Mouse (Mus musculus) liver, embryonic 14.5 days (tissue): Measurements from ENCODE around the gene Ajm1. TPM values are rescaled to one million over a fixed set of nuclear protein-coding genes. Genes with fewer than 3 reads are reported as not detected.

Experiments
- ATAC-seq: fragments of 200-750 bp; cut with Nextera tagmentation; 2 replicates; pipeline ENCODE4 v1.8.0; 2017; ENCODE audit warnings: moderate number of reproducible peaks, mild to moderate bottlenecking, moderate library complexity; ENCODE audit not compliant: insufficient read depth
- DNase-seq, 3 experiments: peaks; one replicate each; pipeline ENCODE4 v3.0.0-alpha.2; 2012 to 2013; ENCODE audit warnings: low read depth in 3 of 3, low spot score in 3 of 3
- H3K27ac ChIP-seq: fragments of 300-500 bp; sonication (generic); 2 replicates; pipeline ENCODE4 v1.5.1; 2014; ENCODE audit warnings: moderate library complexity, mild to moderate bottlenecking, control low read depth, inconsistent platforms
- H3K27me3 ChIP-seq: fragments of 300-500 bp; sonication (generic); 2 replicates; pipeline ENCODE4 v1.6.1; 2014; ENCODE audit warnings: mild to moderate bottlenecking, low read length, moderate library complexity; ENCODE audit not compliant: control insufficient read depth, insufficient read depth
- H3K36me3 ChIP-seq: fragments of 300-500 bp; sonication (generic); replicated peaks from 2 replicates; pipeline ENCODE4 v1.6.1; 2014; ENCODE audit warnings: low read depth; ENCODE audit not compliant: control insufficient read depth, insufficient read depth
- H3K4me1 ChIP-seq, 2 experiments: fragments of 200-500 bp in 1 of 2; fragments of 300-500 bp in 1 of 2; sonication (generic) in 1 of 2; replicated peaks; 2 replicates each; pipeline ENCODE4 v1.6.1; 2012 to 2014; ENCODE audit warnings: antibody characterized with exemption in 1 of 2, inconsistent platforms in 1 of 2, low read length in 1 of 2; ENCODE audit not compliant: control insufficient read depth in 2 of 2, insufficient read depth in 2 of 2
- H3K4me2 ChIP-seq: fragments of 300-500 bp; sonication (generic); 2 replicates; pipeline ENCODE4 v1.6.1; 2014; ENCODE audit warnings: low read depth, mild to moderate bottlenecking, control low read depth, moderate library complexity
- H3K4me3 ChIP-seq, 2 experiments: fragments of 200-500 bp in 1 of 2; fragments of 300-500 bp in 1 of 2; sonication (generic) in 1 of 2; 2 replicates each; pipeline ENCODE4 v1.5.1; 2012 to 2014; ENCODE audit warnings: low read depth in 2 of 2, low read length in 2 of 2, mild to moderate bottlenecking in 2 of 2, control low read depth in 1 of 2, inconsistent platforms in 1 of 2, moderate library complexity in 1 of 2; ENCODE audit not compliant: insufficient read depth in 1 of 2
- H3K9ac ChIP-seq: fragments of 300-500 bp; sonication (generic); replicated peaks from 2 replicates; pipeline ENCODE4 v1.6.1; 2014; ENCODE audit warnings: mild to moderate bottlenecking, control low read depth, moderate library complexity
- H3K9me3 ChIP-seq: fragments of 300-500 bp; sonication (generic); 2 replicates; pipeline ENCODE4 v1.6.1; 2016; ENCODE audit warnings: low read length, mixed read lengths; ENCODE audit not compliant: control insufficient read depth
- CTCF ChIP-seq: IDR thresholded peaks from 2 replicates; pipeline ENCODE4 v1.5.1; 2016; ENCODE audit warnings: antibody characterized with exemption, low read depth, control low read depth
- EP300 ChIP-seq: IDR thresholded peaks from 2 replicates; pipeline ENCODE4 v1.6.1; 2016; ENCODE audit warnings: antibody characterized with exemption, low read depth
- whole genome bisulfite sequencing: fragments of 180-500 bp; shearing (Covaris S2); extraction: QIAGEN DNeasy Blood & Tissue Kit; methylation state at CpG from one replicate; pipeline ENCODE4 v1.1.7; 2014; ENCODE audit not compliant: insufficient replicate concordance; 5-methylcytosine and 5-hydroxymethylcytosine counted together
- polyA plus RNA-seq, 2 experiments: library from polyadenylated mRNA; depleted of rRNA in 1 of 2; stranded (reverse) in 1 of 2; unstranded in 1 of 2; fragments of >200 nt; fragmentation: Nextera tagmentation in 1 of 2; extraction: Ambion mirVana in 1 of 2; gene quantifications; 2 replicates each; pipeline versions ENCODE4 v1.2.1 to v1.2.3; 2012 to 2014

Ajm1 gene
- polyA plus RNA-seq, 2 experiments, result 0.07 TPM; not detected in 1

DNA sequence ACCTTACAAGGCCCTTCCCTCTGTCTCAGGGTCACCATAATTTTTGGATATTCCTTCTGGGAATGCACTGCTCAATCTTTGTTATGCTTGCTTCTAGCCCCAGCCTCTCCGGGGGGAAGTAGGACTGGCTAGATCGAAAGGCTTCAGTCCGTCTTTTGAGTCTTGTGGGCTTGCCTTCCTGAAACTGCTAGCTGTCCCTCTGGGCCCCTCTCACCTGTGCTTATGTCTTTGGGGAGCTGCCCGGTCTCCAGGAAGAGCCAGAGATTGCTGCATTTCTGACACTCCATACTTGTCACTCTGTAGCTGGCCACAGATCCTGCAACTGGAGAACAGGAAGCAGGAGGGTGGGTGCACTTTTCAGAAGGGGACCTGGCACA, 39.3 kb upstream of the Ajm1 start:
- Histone ChIP-seq H3K9me3 (no peaks in the 10 kb centered on the region), H3K27ac (no peak overlapping the region), H3K9ac (no peak overlapping the region), H3K36me3 (no peaks in the 10 kb centered on the region), H3K27me3 (peaks cover 21% of the 10 kb centered on the region), H3K4me1 (peaks cover 0 to 6% of the 10 kb centered on the region in 2 experiments; a peak in 2 of 4 replicates), H3K4me3 (no peak overlapping the region), H3K4me2 (no peak overlapping the region)
- TF ChIP-seq CTCF (no peak), EP300 (no peak)
- ATAC-seq (no peak), DNase-seq (no peak)
- 51% methylated on average over 4 of the region's 4 CpGs for WGBS

- no peak overlapping the region for H3K27ac ChIP-seq
- ATAC-seq (no peak), DNase-seq (no peak)
- H3K9me3 ChIP-seq, result no peaks in the 10 kb centered on the region
- H3K9ac ChIP-seq, result no peak overlapping the region
- H3K36me3 ChIP-seq, result no peaks in the 10 kb centered on the region
- no peak overlapping the region for H3K4me3 ChIP-seq
- no peak for TF ChIP-seq CTCF
- no peak for TF ChIP-seq EP300
- peaks cover 23% of the 10 kb centered on the region for H3K27me3 ChIP-seq
- H3K4me2 ChIP-seq, result no peak overlapping the region
- H3K4me1 ChIP-seq, result peaks cover 0 to 6% of the 10 kb centered on the region in 2 experiments; a peak in 2 of 4 replicates
- whole genome bisulfite sequencing, result 17% methylated on average over 6 of the region's 6 CpGs
These were observed 38.8 kb upstream of the Ajm1 start for GRCm38 (mm10) chr2:25620386-25620785.

DNA sequence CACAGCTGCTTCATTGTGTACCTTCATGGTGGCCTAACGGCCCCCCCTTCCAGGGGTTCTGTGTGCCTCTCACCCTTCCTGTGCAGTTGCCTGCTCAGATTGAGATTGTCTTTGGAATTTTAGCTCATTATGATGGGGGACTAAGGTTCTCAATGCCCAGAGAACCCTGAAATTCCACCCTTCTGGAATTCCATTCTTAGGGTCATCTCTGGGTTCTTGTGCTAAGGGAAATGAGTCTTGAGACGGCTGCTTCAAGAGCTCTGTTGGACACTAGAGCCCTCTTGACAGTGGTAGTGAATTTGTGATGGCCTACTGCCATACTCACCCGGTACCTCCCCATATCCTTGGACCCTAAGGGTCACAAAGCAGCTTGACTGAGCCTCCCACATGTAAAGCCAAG, 36.0 kb upstream of the Ajm1 start, which contains the start of gene Ccdc183:
TSS of gene Ccdc183 (minus strand) at position 101 of the 400 bp plus-strand sequence.
- Histone ChIP-seq H3K9me3 (no peaks in the 10 kb centered on the region), H3K4me3 (no peak within 1 kb of the TSS), H3K27me3 (peaks cover 23% of the 10 kb centered on the region), H3K36me3 (no peaks in the 10 kb centered on the region), H3K9ac (no peak within 1 kb of the TSS), H3K4me2 (no peak within 1 kb of the TSS), H3K4me1 (peaks cover 0 to 6% of the 10 kb centered on the region in 2 experiments; a peak in 2 of 4 replicates), H3K27ac (no peak within 1 kb of the TSS)
- TF ChIP-seq EP300, result no peak
- TF ChIP-seq CTCF, result no peak
- DNase-seq (no peak), ATAC-seq (no peak)
- 53% methylated on average over 3 of the region's 3 CpGs for whole genome bisulfite sequencing

DNA sequence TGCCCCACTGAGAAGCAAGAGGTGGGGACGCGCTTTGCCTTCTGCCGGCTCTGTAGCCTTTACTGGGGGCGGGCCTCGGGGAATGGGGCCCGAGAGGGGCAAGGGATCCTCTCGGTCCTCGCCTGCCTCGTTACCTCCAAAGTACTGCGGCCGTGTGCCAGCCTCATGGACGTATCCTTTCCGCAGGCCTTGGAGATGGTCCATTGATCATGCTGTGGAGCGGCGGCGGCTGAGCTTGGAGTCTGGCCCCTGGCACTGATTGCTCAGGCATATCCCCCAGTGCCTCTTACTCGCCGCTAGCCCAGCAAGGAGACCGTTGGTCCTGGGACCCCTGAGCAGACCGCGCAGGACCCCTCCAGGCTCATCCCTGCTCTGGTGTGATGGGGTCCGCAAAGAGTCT, 34.8 kb upstream of the Ajm1 start:
- ATAC-seq (no peak), DNase-seq (no peak)
- no peaks in the 10 kb centered on the region for H3K9me3 ChIP-seq
- peaks cover 23% of the 10 kb centered on the region for H3K27me3 ChIP-seq
- no peak overlapping the region for H3K4me3 ChIP-seq
- WGBS, result 19% methylated on average over 22 of the region's 22 CpGs
- no peak overlapping the region for H3K9ac ChIP-seq
- H3K4me2 ChIP-seq, result no peak overlapping the region
- no peak overlapping the region for H3K27ac ChIP-seq
- H3K36me3 ChIP-seq, result no peaks in the 10 kb centered on the region
- TF ChIP-seq EP300 (no peak), CTCF (no peak)
- H3K4me1 ChIP-seq, result peaks cover 0 to 4% of the 10 kb centered on the region in 2 experiments; a peak in 2 of 4 replicates

DNA sequence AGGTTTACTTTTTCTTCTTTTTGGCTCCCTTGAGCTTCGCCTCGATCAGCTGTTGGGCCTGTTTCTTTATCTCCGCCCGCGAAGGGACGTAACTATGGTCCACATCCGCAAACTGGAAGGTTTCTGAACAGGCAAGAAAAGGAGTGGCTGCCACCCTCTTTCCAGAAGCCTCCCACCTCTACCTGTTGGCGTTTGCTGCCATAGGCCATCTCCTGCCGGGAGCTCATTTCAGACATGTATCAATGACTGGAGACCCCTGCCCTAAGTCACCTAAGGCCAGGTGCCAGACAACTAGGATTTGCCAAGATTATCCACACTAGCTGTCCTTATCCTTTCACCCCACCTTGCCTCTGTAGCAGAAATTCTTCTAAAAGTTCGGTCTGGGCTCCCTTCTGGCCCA, 27.1 kb upstream of the Ajm1 start:
- peak overlapping the region; percentile 75 to 88; a peak in 3 of 4 replicates for H3K4me3 ChIP-seq
- no peak overlapping the region for H3K27ac ChIP-seq
- peaks cover 15 to 16% of the 10 kb centered on the region in 2 experiments for H3K4me1 ChIP-seq
- H3K36me3 ChIP-seq, result no peaks in the 10 kb centered on the region
- no peaks in the 10 kb centered on the region for H3K27me3 ChIP-seq
- H3K4me2 ChIP-seq, result peak overlapping the region; percentile 80
- DNase-seq, result no peak
- peak; percentile 9; the same call in 1 of the 2 replicates for ATAC-seq
- no peak overlapping the region for H3K9ac ChIP-seq
- no peak for TF ChIP-seq CTCF
- no peak for TF ChIP-seq EP300
- 50% methylated on average over 10 of the region's 10 CpGs for WGBS
- no peaks in the 10 kb centered on the region for H3K9me3 ChIP-seq
